Mouse (Mus musculus): Measurements from ENCODE around the gene Ubxn11. TPM values are rescaled to one million over a fixed set of nuclear protein-coding genes. Genes with fewer than 3 reads are reported as not detected.

Gene Ubxn11
- total and polyA plus RNA-seq, 3 experiments: 6.0 to 38.8 (median 18.8) TPM

DNA sequence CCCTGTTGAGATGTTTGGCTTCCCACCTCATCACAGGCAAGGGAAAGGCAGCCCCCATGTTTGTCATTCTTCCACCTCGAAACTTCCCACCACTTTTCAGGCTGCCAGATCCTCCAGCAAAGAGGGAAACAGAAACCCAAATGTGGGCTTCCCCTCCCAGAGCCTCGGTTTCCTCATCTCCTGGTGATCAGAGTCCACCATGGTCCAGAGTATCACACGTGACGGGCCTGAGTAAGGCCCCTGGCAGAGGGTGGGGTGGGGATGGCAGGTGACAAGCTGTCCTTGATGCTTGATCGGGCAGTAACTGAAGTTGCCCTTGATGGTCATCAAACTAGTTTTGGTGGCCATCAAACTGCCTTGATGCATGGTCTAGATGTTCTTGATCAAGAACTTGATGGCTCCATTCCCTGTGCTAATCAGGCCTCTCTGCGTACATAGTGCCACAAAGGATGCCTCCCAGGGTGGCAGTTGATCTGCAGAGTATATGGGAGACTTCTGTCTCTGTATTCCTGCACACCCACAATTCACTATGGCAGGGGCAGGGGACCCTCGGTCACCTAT lies 8.3 kb upstream of the Ubxn11 start:
- Histone ChIP-seq H3K4me2 (ENCODE audit: insufficient read depth, low read depth, poor library complexity, severe bottlenecking) (peak overlapping the region; percentile 76), H3K4me1 (ENCODE audit: control insufficient read depth in 1 of 2, insufficient read depth in 2 of 2) (peaks cover 13 to 59% of the 10 kb centered on the region in 2 experiments), H3K79me2 (replicated peaks; ENCODE audit: control insufficient read depth, extremely low read depth, insufficient read depth, poor library complexity, severe bottlenecking) (peaks cover 25% of the 10 kb centered on the region), H3K9me3 (replicated peaks; ENCODE audit: low read length) (no peaks in the 10 kb centered on the region), H3K27me3 (replicated peaks) (no peaks in the 10 kb centered on the region), H3K4me3 (replicated peaks in 1 of 3; ENCODE audit: low read depth in 2 of 3, low read length in 2 of 3, poor library complexity in 1 of 3) (peak overlapping the region; percentile 81 to 99 (median 91)), H3K9ac (ENCODE audit: insufficient read depth, low read depth) (peak overlapping the region; percentile 96), H3K36me3 (replicated peaks in 1 of 2; ENCODE audit: control insufficient read depth in 1 of 2, insufficient read depth in 1 of 2, low read length in 1 of 2) (peaks cover 19 to 44% of the 10 kb centered on the region in 2 experiments), H3K27ac (ENCODE audit: insufficient read depth, low read depth) (peak overlapping the region; percentile 97)
- no peak; the same call in 1 of the 2 replicates for TF ChIP-seq USF2 (conservative IDR thresholded peaks at IDR 0.05; ENCODE audit: low read depth, low read length)
- TF ChIP-seq PAX5 (IDR thresholded peaks at IDR 0.05; ENCODE audit: low read length): no peak
- no peak; the same call in none of the 2 replicates for TF ChIP-seq POLR2A (IDR thresholded peaks at IDR 0.05; ENCODE audit: low read depth, low read length)
- TF ChIP-seq ETS1 (conservative IDR thresholded peaks at IDR 0.05; ENCODE audit: low read depth, low read length): no peak
- TF ChIP-seq MYC (IDR thresholded peaks at IDR 0.05; ENCODE audit: low read depth, low read length): no peak
- no peak for TF ChIP-seq SIN3A (IDR thresholded peaks at IDR 0.05; ENCODE audit: low read length)
- TF ChIP-seq NELFE (IDR thresholded peaks at IDR 0.05; ENCODE audit: low read depth, low read length): no peak
- no peak for TF ChIP-seq EP300 (IDR thresholded peaks at IDR 0.05; ENCODE audit: low read length)
- peak; percentile 76 for TF ChIP-seq BHLHE40 (IDR thresholded peaks at IDR 0.05; ENCODE audit: low read depth, low read length)
- peak; percentile 30; the same call in 1 of the 2 replicates for TF ChIP-seq MXI1 (IDR thresholded peaks at IDR 0.05; ENCODE audit: low read depth, low read length)
- no peak for TF ChIP-seq ZKSCAN1 (IDR thresholded peaks at IDR 0.05; ENCODE audit: borderline replicate concordance, low read depth, low read length)
- no peak for TF ChIP-seq IRF4 (IDR thresholded peaks at IDR 0.05; ENCODE audit: low read depth, low read length)
- no peak for TF ChIP-seq JUND (conservative IDR thresholded peaks at IDR 0.05; ENCODE audit: low read depth, low read length)
- no peak for TF ChIP-seq MAFK (IDR thresholded peaks at IDR 0.05; ENCODE audit: insufficient replicate concordance, low read length)
- TF ChIP-seq TCF12 (IDR thresholded peaks at IDR 0.05; ENCODE audit: low read depth, low read length): peak; percentile 5; the same call in 1 of the 2 replicates
- TF ChIP-seq JUN (IDR thresholded peaks at IDR 0.05; ENCODE audit: insufficient read depth, low read depth, low read length): no peak
- TF ChIP-seq CHD2 (IDR thresholded peaks at IDR 0.05; ENCODE audit: low read length): no peak
- 0 out of 2 replicates have a peak, but pooled peaks have one; percentile 16 for TF ChIP-seq MEF2A (IDR thresholded peaks at IDR 0.05; ENCODE audit: borderline replicate concordance, low read depth, low read length)
- dilution Hi-C loops (cut with MboI; ENCODE audit: extremely low pct_ligation_motif_present, extremely low pct_unique_long_range_greater_than_20kb, low sequenced_read_pairs) (no loop called here), in situ Hi-C loops (cut with MboI; ENCODE audit: low pct_ligation_motif_present, low pct_unique_long_range_greater_than_20kb, low sequenced_read_pairs) (loop anchor here (5.0 to 25.0 kb wide), 2 partner anchors 33 to 507 kb away; partner anchors contain the start of genes Gpn2 and Sh3bgrl3)
- DNase-seq (ENCODE audit: extremely low read depth): no peak

DNA sequence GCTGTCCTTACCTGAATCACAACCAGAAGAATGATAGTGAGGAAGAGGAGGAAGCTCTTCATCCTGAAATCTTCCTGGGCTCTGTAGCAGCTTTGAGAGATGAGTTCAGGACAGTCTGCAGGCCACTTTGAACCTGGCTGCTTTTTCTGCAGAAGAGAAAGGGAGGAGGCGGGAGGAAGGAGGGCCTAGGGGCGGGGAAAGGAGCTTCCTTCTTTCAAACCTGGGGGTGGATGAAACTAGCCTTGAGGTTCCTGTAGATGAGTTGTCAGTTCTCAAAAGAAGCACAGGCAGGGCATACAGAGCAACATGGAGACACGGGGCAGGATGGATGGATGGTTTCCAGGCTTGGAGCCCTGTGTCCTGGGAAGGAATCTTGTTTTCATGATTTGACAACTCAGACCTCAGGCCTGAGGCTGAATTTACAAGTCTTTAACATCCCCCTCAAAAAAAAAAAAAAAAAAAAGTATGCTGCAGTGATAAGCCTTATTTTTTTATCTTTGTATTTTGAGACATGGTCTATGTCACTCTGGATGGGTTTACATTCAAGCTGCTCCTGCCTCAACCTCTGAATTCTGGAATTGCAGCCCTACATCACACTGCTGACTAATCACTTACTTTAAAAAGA lies 7.3 kb upstream of the Ubxn11 start, which contains the start of gene Cd52:
Gene Cd52 (minus strand): TSS at position 160 of the 625 bp plus-strand sequence.
- Histone ChIP-seq H3K27ac (ENCODE audit: insufficient read depth, low read depth) (peak within 1 kb of the TSS; percentile 97), H3K9ac (ENCODE audit: insufficient read depth, low read depth) (peak within 1 kb of the TSS; percentile 96), H3K4me1 (ENCODE audit: control insufficient read depth in 1 of 2, insufficient read depth in 2 of 2) (peaks cover 16 to 52% of the 10 kb centered on the region in 2 experiments), H3K36me3 (replicated peaks in 1 of 2; ENCODE audit: control insufficient read depth in 1 of 2, insufficient read depth in 1 of 2, low read length in 1 of 2) (peaks cover 17 to 36% of the 10 kb centered on the region in 2 experiments), H3K4me3 (replicated peaks in 1 of 3; ENCODE audit: low read depth in 2 of 3, low read length in 2 of 3, poor library complexity in 1 of 3) (peak within 1 kb of the TSS; percentile 81 to 99 (median 91)), H3K9me3 (replicated peaks; ENCODE audit: low read length) (no peaks in the 10 kb centered on the region), H3K79me2 (replicated peaks; ENCODE audit: control insufficient read depth, extremely low read depth, insufficient read depth, poor library complexity, severe bottlenecking) (peaks cover 25% of the 10 kb centered on the region), H3K27me3 (replicated peaks) (no peaks in the 10 kb centered on the region), H3K4me2 (ENCODE audit: insufficient read depth, low read depth, poor library complexity, severe bottlenecking) (peak within 1 kb of the TSS; percentile 76)
- in situ Hi-C loops (cut with MboI; ENCODE audit: low pct_ligation_motif_present, low pct_unique_long_range_greater_than_20kb, low sequenced_read_pairs) (loop anchor here (5.0 to 25.0 kb wide), 2 partner anchors 32 to 508 kb away; partner anchors contain the start of genes Gpn2 and Sh3bgrl3), dilution Hi-C loops (cut with MboI; ENCODE audit: extremely low pct_ligation_motif_present, extremely low pct_unique_long_range_greater_than_20kb, low sequenced_read_pairs) (no loop called here)
- peak; percentile 91 for DNase-seq (ENCODE audit: extremely low read depth)
- TF ChIP-seq ZKSCAN1 (IDR thresholded peaks at IDR 0.05; ENCODE audit: borderline replicate concordance, low read depth, low read length) (no peak), RAD21 (IDR thresholded peaks at IDR 0.05; ENCODE audit: low read depth, low read length) (no peak; the same call in none of the 2 replicates), E2F4 (IDR thresholded peaks at IDR 0.05; ENCODE audit: insufficient replicate concordance, low read depth, low read length) (0 out of 2 replicates have a peak, but pooled peaks have one; percentile 58), ZMIZ1 (IDR thresholded peaks at IDR 0.05; ENCODE audit: low read depth, low read length) (peak; percentile 98), ELF1 (IDR thresholded peaks at IDR 0.05; ENCODE audit: low read depth, low read length) (peak; percentile 69), UBTF (IDR thresholded peaks at IDR 0.05; ENCODE audit: low read depth, low read length) (no peak), CHD1 (IDR thresholded peaks at IDR 0.05; ENCODE audit: low read depth, low read length) (peak; percentile 82), MAX (IDR thresholded peaks at IDR 0.05; ENCODE audit: low read length) (peak; percentile 65), USF1 (IDR thresholded peaks at IDR 0.05; ENCODE audit: low read depth, low read length) (no peak), JUND (conservative IDR thresholded peaks at IDR 0.05; ENCODE audit: low read depth, low read length) (peak; percentile 52), CHD2 (IDR thresholded peaks at IDR 0.05; ENCODE audit: low read length) (peak; percentile 60), SMC3 (IDR thresholded peaks at IDR 0.05; ENCODE audit: low read depth, low read length) (no peak), NRF1 (IDR thresholded peaks at IDR 0.05; ENCODE audit: low read depth, low read length) (peak; percentile 51), MAFK (IDR thresholded peaks at IDR 0.05; ENCODE audit: insufficient replicate concordance, low read length) (peak; percentile 45; the same call in 1 of the 2 replicates), POLR2A (IDR thresholded peaks at IDR 0.05; ENCODE audit: low read depth, low read length) (peak; percentile 98), SIN3A (IDR thresholded peaks at IDR 0.05; ENCODE audit: low read length) (peak; percentile 88), MAZ (IDR thresholded peaks at IDR 0.05; ENCODE audit: low read depth, low read length) (peak; percentile 93)

Data from CH12.LX (cell line).